Mouse (Mus musculus) olfactory bulb, adult 2 months (tissue): ENCODE results near the gene Sec31a. TPM values are rescaled to one million over a fixed set of nuclear protein-coding genes. Genes with fewer than 3 reads are reported as not detected.
A peak's percentile ranks its signal among the peaks of the same experiment; 100 is the strongest.

ENCODE experiments used
- H3K27ac ChIP-seq: fragments of 200-500 bp; 2 replicates; pipeline ENCODE4 v1.5.1; 2012; ENCODE audit warnings: low read depth, low read length; ENCODE audit not compliant: insufficient read depth
- H3K4me1 ChIP-seq: fragments of 200-500 bp; 2 replicates; pipeline ENCODE4 v1.6.1; 2012; ENCODE audit warnings: low read length; ENCODE audit not compliant: control insufficient read depth, insufficient read depth
- H3K4me3 ChIP-seq: fragments of 200-500 bp; 2 replicates; pipeline ENCODE4 v1.5.1; 2012; ENCODE audit warnings: mild to moderate bottlenecking, low read depth, low read length, moderate library complexity; ENCODE audit not compliant: insufficient read depth
- CTCF ChIP-seq: fragments of 200-500 bp; IDR thresholded peaks from 2 replicates; pipeline ENCODE4 v1.5.1; 2012; ENCODE audit warnings: low read depth, mild to moderate bottlenecking, low read length, moderate library complexity; ENCODE audit not compliant: insufficient read depth
- POLR2A ChIP-seq: fragments of 200-500 bp; IDR thresholded peaks from 2 replicates; pipeline ENCODE4 v1.6.1; 2012; ENCODE audit warnings: mild to moderate bottlenecking, low read depth, low read length, moderate library complexity; ENCODE audit not compliant: insufficient read depth
- WGBS: fragments of 180-500 bp; shearing (Covaris S2); methylation state at CpG from one replicate; pipeline ENCODE4 v1.1.7; 2018; 5-methylcytosine and 5-hydroxymethylcytosine counted together
- polyA plus RNA-seq: library from polyadenylated mRNA; stranded (reverse); fragments of >200 nt; gene quantifications from 2 replicates; pipeline ENCODE4 v1.2.4, GENCODE M21; 2012; ENCODE audit warnings: low replicate concordance; ENCODE audit not compliant: missing spikeins, insufficient read depth, insufficient read length

Gene Sec31a
- not detected in 2 replicates for polyA plus RNA-seq

- H3K4me1 ChIP-seq = peaks cover 2% of the 10 kb centered on the region; the same call in 1 of the 2 replicates
- peak within 1 kb of the TSS; percentile 65 for H3K4me3 ChIP-seq
- H3K27ac ChIP-seq = peak within 1 kb of the TSS; percentile 48
- WGBS = under 1% methylated on average over 82 of the region's 82 CpGs
- TF ChIP-seq CTCF = no peak
- peak; percentile 86 for TF ChIP-seq POLR2A
Measured at GRCm38 (mm10) chr5:100415761-100416590, at the start of gene Sec31a. Sec31a (minus strand) TSS chr5:100416234.

- Histone ChIP-seq H3K4me3 (no peak overlapping the region), H3K4me1 (no peaks in the 10 kb centered on the region)
- 91% methylated on average over 2 of the region's 2 CpGs for WGBS
Measured at GRCm38 (mm10) chr5:100462374-100462773, 46.3 kb upstream of the Sec31a start.

GRCm38 (mm10) chr5:100461526-100461925 is 45.5 kb upstream of the Sec31a start:
- no peak overlapping the region for H3K27ac ChIP-seq
- WGBS = 89% methylated on average over 9 of the region's 9 CpGs
- no peaks in the 10 kb centered on the region for H3K4me1 ChIP-seq
- no peak overlapping the region for H3K4me3 ChIP-seq
- TF ChIP-seq POLR2A (no peak), CTCF (no peak)

More at GRCm38 (mm10) chr5:100462374-100462773, 46.3 kb upstream of the Sec31a start:
- H3K27ac ChIP-seq = no peak overlapping the region
- no peak for TF ChIP-seq CTCF
- TF ChIP-seq POLR2A = no peak

- no peak for TF ChIP-seq POLR2A
- TF ChIP-seq CTCF = no peak
- 95% methylated on average over 5 of the region's 5 CpGs for WGBS
- H3K4me1 ChIP-seq = no peaks in the 10 kb centered on the region
- H3K4me3 ChIP-seq = no peak overlapping the region
- H3K27ac ChIP-seq = no peak overlapping the region
Measured at GRCm38 (mm10) chr5:100459468-100459867, 43.4 kb upstream of the Sec31a start.

GRCm38 (mm10) chr5:100451871-100452270 is 35.8 kb upstream of the Sec31a start:
- 61% methylated on average over 2 of the region's 2 CpGs for WGBS
- H3K4me3 ChIP-seq = no peak overlapping the region

GRCm38 (mm10) chr5:100438796-100439195 is 22.8 kb upstream of the Sec31a start:
- 96% methylated on average over 14 of the region's 14 CpGs for WGBS
- TF ChIP-seq POLR2A = no peak
- no peak for TF ChIP-seq CTCF

More at GRCm38 (mm10) chr5:100451871-100452270, 35.8 kb upstream of the Sec31a start:
- TF ChIP-seq POLR2A (no peak), CTCF (no peak)
- no peak overlapping the region for H3K27ac ChIP-seq
- H3K4me1 ChIP-seq = no peaks in the 10 kb centered on the region

GRCm38 (mm10) chr5:100437917-100438316 is 21.9 kb upstream of the Sec31a start:
- Histone ChIP-seq H3K27ac (no peak overlapping the region), H3K4me1 (no peaks in the 10 kb centered on the region), H3K4me3 (no peak overlapping the region)
- WGBS = 94% methylated on average over 5 of the region's 5 CpGs
- no peak for TF ChIP-seq CTCF
- TF ChIP-seq POLR2A = no peak

More at GRCm38 (mm10) chr5:100438796-100439195, 22.8 kb upstream of the Sec31a start:
- Histone ChIP-seq H3K27ac (no peak overlapping the region), H3K4me3 (no peak overlapping the region), H3K4me1 (no peaks in the 10 kb centered on the region)

GRCm38 (mm10) chr5:100437086-100437485 is 21.1 kb upstream of the Sec31a start:
- no peak for TF ChIP-seq POLR2A
- no peak for TF ChIP-seq CTCF
- no peak overlapping the region for H3K4me3 ChIP-seq
- no peaks in the 10 kb centered on the region for H3K4me1 ChIP-seq
- 98% methylated on average over 4 of the region's 4 CpGs for WGBS
- H3K27ac ChIP-seq = no peak overlapping the region

- no peak for TF ChIP-seq CTCF
- TF ChIP-seq POLR2A = no peak
- 59% methylated on average over 2 of the region's 2 CpGs for WGBS
- Histone ChIP-seq H3K27ac (no peak overlapping the region), H3K4me3 (no peak overlapping the region), H3K4me1 (peaks cover 5% of the 10 kb centered on the region)
Measured at GRCm38 (mm10) chr5:100430966-100431365, 14.9 kb upstream of the Sec31a start.
